Comparison of ENCODE assay signal across 9 mouse cellular contexts in genomic region chr9:3001948-3002659, GRCm38 (mm10). TPM values are rescaled to one million over a fixed set of nuclear protein-coding genes. Genes with fewer than 3 reads are reported as not detected.
DNase-seq lines count a peak whose midpoint lies in the region; ATAC-seq and TF ChIP-seq lines count a peak whose summit lies in the region.
"Not testable (repeated sequence)": the region's sequence is repeated elsewhere in the genome, so short reads cannot be mapped to it uniquely, and the experiment has no call there.
"Had no signal": no experiment of that assay in that cellular context is flagged by ENCODE, and none has a peak within 500 bp of the region (broad histone marks: within the 10 kb centered on the region; RNA-seq: fewer than 3 reads in every experiment).

No protein-coding gene starts in this region.

- TF ChIP-seq CTCF in spleen, adult 2 months (IDR thresholded peaks at IDR 0.05; ENCODE audit: extremely low read depth, insufficient read depth, insufficient read length, insufficient replicate concordance) = not testable (repeated sequence)

- not testable (repeated sequence) for H3K27ac ChIP-seq in heart, embryonic 11.5 days (ENCODE audit: low read depth, low read length); limb, embryonic 11.5 days (replicated peaks; ENCODE audit: low read depth, low read length); midbrain, embryonic 13.5 days; spleen, adult 2 months (ENCODE audit: insufficient read depth, low read length)

- H3K9ac ChIP-seq in heart, embryonic 11.5 days (ENCODE audit: low read depth, low read length); limb, embryonic 11.5 days (ENCODE audit: low read length); midbrain, embryonic 13.5 days (replicated peaks): not testable (repeated sequence)

- H3K4me2 ChIP-seq in heart, embryonic 11.5 days; limb, embryonic 11.5 days (ENCODE audit: low read depth, severe bottlenecking); midbrain, embryonic 13.5 days (replicated peaks): not testable (repeated sequence)

- not testable (repeated sequence) for H3K36me3 ChIP-seq in heart, embryonic 11.5 days (ENCODE audit: control insufficient read depth, insufficient read depth, low read length); limb, embryonic 11.5 days (ENCODE audit: control insufficient read depth, insufficient read depth, low read length); midbrain, embryonic 13.5 days; spleen, adult 2 months (ENCODE audit: control insufficient read depth, insufficient read depth, low read length)

- H3K4me3 ChIP-seq in heart, embryonic 11.5 days (ENCODE audit: low read depth, low read length); limb, embryonic 11.5 days (ENCODE audit: low read depth, low read length); midbrain, embryonic 13.5 days (replicated peaks); spleen, adult 2 months (ENCODE audit: extremely low read depth, insufficient read depth, insufficient read length): not testable (repeated sequence)

- H3K27me3 ChIP-seq in heart, embryonic 11.5 days (ENCODE audit: control insufficient read depth, insufficient read depth, low read length); limb, embryonic 11.5 days (ENCODE audit: control insufficient read depth, insufficient read depth, low read length); midbrain, embryonic 13.5 days; spleen, adult 2 months (ENCODE audit: control insufficient read depth, insufficient read depth, low read length): not testable (repeated sequence)

- not testable (repeated sequence) for H3K4me1 ChIP-seq in heart, embryonic 11.5 days (ENCODE audit: control insufficient read depth, insufficient read depth, low read length); limb, embryonic 11.5 days (ENCODE audit: control insufficient read depth, insufficient read depth, low read length); midbrain, embryonic 13.5 days (replicated peaks); spleen, adult 2 months (ENCODE audit: control insufficient read depth, insufficient read depth, insufficient read length)

- ATAC-seq in heart, embryonic 11.5 days (replicated peaks; ENCODE audit: insufficient number of reproducible peaks, low FRiP score, low TSS enrichment) = peak; percentile 86
- peak; percentile 92 for ATAC-seq in limb, embryonic 11.5 days (ENCODE audit: insufficient number of reproducible peaks, low FRiP score, low TSS enrichment, low read depth)
- ATAC-seq in midbrain, embryonic 13.5 days = peak; percentile 90

- not testable (repeated sequence) for H3K9me3 ChIP-seq in heart, embryonic 11.5 days (replicated peaks; ENCODE audit: control insufficient read depth, low read length); limb, embryonic 11.5 days (ENCODE audit: control insufficient read depth, low read length); midbrain, embryonic 13.5 days

- 48% methylated on average over 8 of the region's 11 CpGs for WGBS in heart, embryonic 11.5 days (ENCODE audit: insufficient replicate concordance)
- WGBS in limb, embryonic 11.5 days = 58% methylated on average over 8 of the region's 11 CpGs
- WGBS in midbrain, embryonic 13.5 days = 70% methylated on average over 9 of the region's 11 CpGs
- WGBS in spleen, adult 2 months = 68% methylated on average over 9 of the region's 11 CpGs

- not testable (repeated sequence) for TF ChIP-seq POLR2A in spleen, adult 2 months (IDR thresholded peaks at IDR 0.05; ENCODE audit: low read depth, low read length)

- peak; percentile 14 for DNase-seq in 3T3-L1 (ENCODE audit: low read depth, low spot score)
- DNase-seq in brain, adult 2 months (ENCODE audit: low read depth, low spot score) = peak; percentile 5
- peak; percentile 8 for DNase-seq in fibroblast of lung, adult 2 months (ENCODE audit: low read depth)
- DNase-seq in kidney, adult 9 months = peak; percentile 97
- DNase-seq in limb, embryonic 11.5 days (ENCODE audit: low spot score) = not testable (repeated sequence)
- DNase-seq in spleen, adult 2 months (ENCODE audit: low read depth in 1 of 2, low spot score in 2 of 2) = peak; percentile 26 to 91

RNA-seq across cellular contexts. Expression of gene Gm11168, which starts 1.0 kb away (rescaled TPM):
- polyA plus RNA-seq in heart, embryonic 11.5 days (2014; fragmentation: Nextera tagmentation; extraction: Ambion mirVana) = not detected in 2 replicates
- not detected in 2 replicates for polyA plus RNA-seq in limb, embryonic 11.5 days (2014; fragmentation: Nextera tagmentation; extraction: Ambion mirVana)
- 0.32 and 0.35 TPM in 2 replicates for polyA plus RNA-seq in midbrain, embryonic 13.5 days (2015; fragmentation: Nextera tagmentation; extraction: Ambion mirVana)
- polyA plus RNA-seq in spleen, adult 2 months (2012; rRNA removed) = not detected in 2 replicates
- polyA plus RNA-seq: urinary bladder, adult 2 months had no signal

RNA-seq across cellular contexts. Expression of gene Gm10722, which starts 1.4 kb away (rescaled TPM):
- not detected in 2 replicates for polyA plus RNA-seq in heart, embryonic 11.5 days (2014; fragmentation: Nextera tagmentation; extraction: Ambion mirVana)
- polyA plus RNA-seq in limb, embryonic 11.5 days (2014; fragmentation: Nextera tagmentation; extraction: Ambion mirVana) = not detected in 2 replicates
- not detected in 2 replicates for polyA plus RNA-seq in midbrain, embryonic 13.5 days (2015; fragmentation: Nextera tagmentation; extraction: Ambion mirVana)
- not detected in 2 replicates for polyA plus RNA-seq in spleen, adult 2 months (2012; rRNA removed)
- polyA plus RNA-seq: urinary bladder, adult 2 months had no signal

RNA-seq across cellular contexts. Expression of gene Gm10721, which starts 10.8 kb away (rescaled TPM):
- polyA plus RNA-seq in heart, embryonic 11.5 days (2014; fragmentation: Nextera tagmentation; extraction: Ambion mirVana) = not detected in 2 replicates
- polyA plus RNA-seq in limb, embryonic 11.5 days (2014; fragmentation: Nextera tagmentation; extraction: Ambion mirVana) = not detected in 2 replicates
- 0.37 and 0.51 TPM in 2 replicates for polyA plus RNA-seq in midbrain, embryonic 13.5 days (2015; fragmentation: Nextera tagmentation; extraction: Ambion mirVana)
- not detected in 2 replicates for polyA plus RNA-seq in spleen, adult 2 months (2012; rRNA removed)
- polyA plus RNA-seq: urinary bladder, adult 2 months had no signal

RNA-seq across cellular contexts. Expression of gene Gm10720, which starts 13.3 kb away (rescaled TPM):
- not detected in 2 replicates for polyA plus RNA-seq in heart, embryonic 11.5 days (2014; fragmentation: Nextera tagmentation; extraction: Ambion mirVana)
- not detected in 2 replicates for polyA plus RNA-seq in limb, embryonic 11.5 days (2014; fragmentation: Nextera tagmentation; extraction: Ambion mirVana)
- polyA plus RNA-seq in midbrain, embryonic 13.5 days (2015; fragmentation: Nextera tagmentation; extraction: Ambion mirVana) = not detected in 2 replicates
- polyA plus RNA-seq in spleen, adult 2 months (2012; rRNA removed) = not detected in 2 replicates
- polyA plus RNA-seq: urinary bladder, adult 2 months had no signal

RNA-seq across cellular contexts. Expression of gene Gm10719, which starts 15.1 kb away (rescaled TPM):
- polyA plus RNA-seq in heart, embryonic 11.5 days (2014; fragmentation: Nextera tagmentation; extraction: Ambion mirVana) = not detected in 2 replicates
- polyA plus RNA-seq in limb, embryonic 11.5 days (2014; fragmentation: Nextera tagmentation; extraction: Ambion mirVana) = not detected in 2 replicates
- 1.3 and 1.4 TPM in 2 replicates for polyA plus RNA-seq in midbrain, embryonic 13.5 days (2015; fragmentation: Nextera tagmentation; extraction: Ambion mirVana)
- polyA plus RNA-seq in spleen, adult 2 months (2012; rRNA removed) = not detected in 2 replicates
- polyA plus RNA-seq: urinary bladder, adult 2 months had no signal
